Mouse (Mus musculus): ENCODE measurements around the gene Gpx5.
A peak's percentile ranks its signal among the peaks of the same experiment; 100 is the strongest.

Gpx5 gene

DNA sequence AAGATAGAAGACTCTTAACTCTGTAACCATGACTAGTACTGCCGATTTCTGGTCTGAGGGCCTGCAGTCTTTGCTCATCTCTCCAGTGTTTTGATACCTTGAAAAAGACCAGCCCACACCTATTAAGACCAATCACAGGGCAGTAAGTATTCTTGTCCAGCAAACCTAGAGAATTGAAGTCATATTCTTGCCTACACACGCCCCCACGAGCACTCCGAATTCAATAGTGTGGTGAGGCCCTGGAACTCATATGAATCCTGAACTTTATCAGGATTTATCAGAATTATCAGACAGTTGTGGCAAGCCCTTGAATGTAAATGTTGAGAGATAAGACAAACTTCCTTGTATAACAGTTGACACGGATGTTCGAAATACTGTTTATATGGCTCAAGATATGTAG is at the start of gene Gpx5:
Gpx5 (minus strand) TSS at position 101 of the 400 bp plus-strand sequence.
- no peak for DNase-seq

DNA sequence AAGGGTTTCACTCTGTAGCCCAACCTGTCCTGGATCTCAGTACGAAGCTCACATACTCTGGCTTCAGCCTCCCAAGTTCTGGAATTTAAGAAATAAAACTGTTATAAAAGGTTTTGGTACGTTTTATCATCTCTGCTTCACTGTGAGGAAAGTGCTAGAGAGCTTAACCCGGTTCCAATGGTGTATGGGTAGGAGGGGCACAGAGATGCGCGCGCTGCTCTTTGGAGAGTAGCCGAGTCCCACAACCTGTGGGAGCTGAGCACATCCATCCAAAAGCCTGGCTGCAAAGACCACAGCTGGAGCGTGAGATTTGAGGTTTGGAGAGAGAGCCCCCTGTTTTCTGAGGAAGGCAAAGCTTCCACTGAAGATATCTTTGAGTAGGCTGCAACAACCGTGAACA is 34.9 kb upstream of the Gpx5 start:
- DNase-seq = no peak

DNA sequence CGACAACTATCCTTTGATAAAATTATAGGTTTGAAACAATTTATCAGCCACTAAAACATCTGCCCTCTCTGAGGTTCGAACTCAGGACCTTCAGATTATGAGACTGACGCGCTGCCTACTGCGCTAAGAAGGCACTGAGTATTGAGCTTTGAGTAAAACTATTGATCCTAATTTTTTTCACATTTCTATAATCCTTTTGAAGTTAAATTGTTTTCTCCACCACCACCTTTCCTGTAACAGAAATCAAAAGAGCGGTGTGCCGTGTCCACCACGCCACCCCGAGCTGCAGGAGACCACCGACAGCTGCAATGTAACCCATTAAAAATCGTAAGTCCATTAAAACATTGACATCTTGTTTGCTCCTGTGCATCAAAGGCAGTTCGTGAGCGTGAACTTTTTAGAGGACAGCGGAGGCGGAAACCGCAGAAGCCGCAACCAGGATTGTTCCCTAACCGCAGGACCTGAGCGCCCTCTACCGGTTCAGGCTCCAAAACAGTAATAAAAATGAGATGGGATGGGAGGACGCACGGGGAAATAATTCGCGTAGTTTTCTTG is 34.2 kb upstream of the Gpx5 start:
- DNase-seq = peak; percentile 51

DNA sequence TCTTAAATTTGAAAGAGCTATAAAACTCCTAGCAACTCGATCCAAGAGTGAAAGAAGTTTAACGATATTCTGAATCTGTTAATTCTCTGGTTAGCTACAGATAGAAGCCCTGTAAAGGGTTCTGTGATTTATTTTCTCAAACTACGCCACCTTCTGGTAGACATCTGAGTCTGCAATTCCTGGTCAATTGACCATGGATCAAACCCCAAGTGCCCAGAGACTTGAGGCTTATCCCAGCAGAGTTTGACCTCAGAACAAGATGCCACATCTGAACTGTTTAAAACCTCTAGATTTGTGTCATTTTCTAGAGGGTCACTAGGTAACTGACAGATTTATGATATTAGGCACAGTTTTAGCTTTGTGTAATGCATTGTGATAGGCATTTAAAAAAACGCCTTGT is 33.7 kb upstream of the Gpx5 start:
- no peak for DNase-seq

DNA sequence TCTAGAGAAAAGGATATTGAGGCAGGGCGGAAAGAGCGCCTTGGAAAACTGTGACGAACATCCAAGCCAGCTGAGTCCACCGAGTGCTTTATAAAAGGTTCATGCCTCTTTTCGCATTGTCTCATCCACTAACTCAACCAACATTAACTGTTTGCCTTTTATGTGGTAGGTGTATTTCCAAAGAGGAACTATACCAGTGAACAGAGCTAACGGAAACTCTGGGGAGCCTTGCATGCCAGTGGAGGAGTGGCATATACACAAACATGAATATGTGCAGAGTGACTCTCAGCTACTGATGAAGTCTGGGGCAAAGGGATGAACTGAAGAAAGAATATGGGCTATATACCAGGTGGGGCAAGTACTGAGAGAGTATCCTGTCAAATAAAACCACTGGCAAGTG is 30.9 kb upstream of the Gpx5 start:
- no peak for DNase-seq

DNA sequence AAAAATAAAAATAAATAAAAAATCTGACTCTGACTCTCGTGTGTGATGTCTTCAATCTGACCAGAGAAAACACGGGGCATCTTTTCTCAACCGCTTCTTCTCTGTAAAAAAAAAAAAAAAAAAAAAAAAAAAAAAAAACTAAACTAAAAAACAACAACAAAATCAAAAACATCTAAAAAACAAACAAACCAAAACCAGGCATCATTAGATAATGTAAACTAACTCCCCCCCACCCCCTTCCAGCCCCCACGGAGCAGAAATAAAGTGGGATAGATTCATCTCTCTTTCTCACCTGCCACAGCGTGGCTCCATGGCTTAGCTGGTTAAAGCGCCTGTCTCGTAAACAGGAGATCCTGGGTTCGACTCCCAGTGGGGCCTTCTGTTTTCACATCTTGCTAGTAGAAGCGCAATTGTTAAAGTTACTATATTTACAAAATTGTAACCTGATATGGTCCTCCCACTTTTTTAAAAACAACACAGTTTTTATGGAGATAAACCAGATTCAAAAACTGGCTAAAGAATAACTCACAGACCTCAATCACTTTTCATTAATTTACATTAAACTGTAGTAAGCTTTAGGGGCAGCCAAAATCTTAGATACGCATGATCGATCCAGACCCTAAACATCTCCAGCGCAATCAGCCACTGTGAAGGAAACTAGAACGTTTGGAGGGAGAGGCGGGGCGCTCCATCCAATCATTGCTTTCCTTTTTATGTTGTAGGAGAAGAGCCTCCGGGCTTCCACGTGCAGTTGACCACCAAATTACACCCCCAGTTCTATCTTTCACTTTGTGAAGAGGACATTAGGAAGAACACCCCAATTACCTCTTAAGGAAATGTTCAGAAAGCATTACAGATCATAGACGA is 30.2 kb upstream of the Gpx5 start:
- DNase-seq = peak; percentile 44

DNA sequence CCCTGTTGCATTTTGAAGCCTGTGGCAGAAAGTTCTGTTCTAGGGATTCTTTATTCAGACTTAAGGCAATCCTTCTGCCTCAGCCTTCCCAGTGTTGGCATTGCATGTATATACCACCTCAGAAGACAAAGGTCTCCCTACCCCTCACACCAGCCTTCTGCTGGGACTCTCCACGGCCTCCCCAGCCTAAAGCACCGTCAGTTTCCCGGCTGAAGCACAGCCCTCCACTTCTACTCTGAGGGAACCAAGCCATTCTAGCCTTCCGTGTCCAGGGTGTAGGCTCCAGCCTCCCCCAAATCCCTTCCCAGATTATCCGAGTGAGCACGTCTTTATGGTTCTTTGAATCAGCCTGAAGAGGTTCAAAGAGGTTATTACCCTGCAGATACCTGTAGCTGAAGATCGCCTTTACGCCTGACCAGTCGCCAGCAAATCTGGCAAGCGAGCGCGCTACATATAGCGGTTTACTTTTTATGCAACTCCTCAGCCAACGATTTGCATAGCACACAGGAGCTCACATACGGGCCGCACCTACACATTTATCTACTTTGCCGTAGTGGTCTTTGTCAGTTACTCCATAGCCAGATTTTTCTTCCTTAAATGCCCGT is 29.5 kb upstream of the Gpx5 start:
- no peak for DNase-seq

DNA sequence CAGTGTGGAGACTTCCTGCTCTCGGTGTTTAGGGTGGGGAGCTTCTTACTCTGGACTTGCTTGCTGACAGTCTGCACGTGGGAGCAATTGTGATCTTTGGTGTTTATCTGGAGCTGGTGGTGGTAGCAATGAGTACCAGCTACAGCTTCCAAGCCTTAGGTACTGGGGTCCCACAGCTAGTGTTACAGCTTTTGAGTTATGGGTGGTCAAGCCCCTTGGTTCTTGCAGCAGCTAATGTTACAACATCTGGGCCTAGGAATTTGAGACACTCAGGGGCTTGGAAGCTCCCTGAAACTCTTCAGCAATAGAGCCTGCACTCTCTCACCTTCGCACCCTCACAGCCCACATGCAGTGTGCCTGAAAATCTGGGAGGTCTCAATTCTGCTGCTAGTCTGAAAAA is 27.7 kb upstream of the Gpx5 start:
- DNase-seq = no peak

DNA sequence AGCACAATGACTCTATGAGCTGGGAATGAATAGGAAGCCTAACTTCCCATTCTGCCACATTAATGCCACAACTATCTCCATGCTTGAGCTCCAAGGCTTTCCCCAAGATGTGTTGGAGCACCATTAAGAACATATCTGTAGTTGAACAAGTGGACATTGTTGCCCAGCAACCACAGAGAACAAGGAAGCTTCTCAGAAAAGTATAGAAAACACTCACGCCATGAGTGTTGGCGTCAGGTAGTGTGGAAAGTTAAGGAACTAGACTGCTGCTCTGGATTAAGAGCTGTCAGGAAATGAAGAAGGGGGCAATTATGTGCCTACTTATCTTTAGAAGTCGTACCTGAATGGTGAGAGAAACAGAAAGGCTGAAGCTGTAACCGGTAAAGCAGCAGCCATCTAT is 21.4 kb upstream of the Gpx5 start:
- no peak for DNase-seq

DNA sequence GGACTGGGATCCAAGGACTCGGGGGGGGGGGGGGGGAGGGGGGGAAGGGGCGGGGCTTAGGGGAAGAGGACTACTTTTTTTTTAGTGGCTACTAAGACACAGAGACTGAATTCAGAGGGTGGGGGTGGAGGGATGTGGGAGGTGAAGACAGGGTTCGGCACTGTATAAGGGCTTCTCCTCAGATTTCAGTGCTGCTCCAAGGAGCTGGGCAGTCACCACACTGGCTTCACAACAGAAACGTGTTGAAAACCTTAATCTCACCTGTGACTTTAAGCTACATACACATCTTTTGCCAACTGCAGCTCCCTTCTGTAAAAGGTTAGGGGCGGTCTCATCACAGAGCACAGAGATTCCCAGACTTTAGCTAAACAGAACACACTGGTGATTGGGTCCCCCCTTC is 20.3 kb upstream of the Gpx5 start:
- DNase-seq = no peak

DNA sequence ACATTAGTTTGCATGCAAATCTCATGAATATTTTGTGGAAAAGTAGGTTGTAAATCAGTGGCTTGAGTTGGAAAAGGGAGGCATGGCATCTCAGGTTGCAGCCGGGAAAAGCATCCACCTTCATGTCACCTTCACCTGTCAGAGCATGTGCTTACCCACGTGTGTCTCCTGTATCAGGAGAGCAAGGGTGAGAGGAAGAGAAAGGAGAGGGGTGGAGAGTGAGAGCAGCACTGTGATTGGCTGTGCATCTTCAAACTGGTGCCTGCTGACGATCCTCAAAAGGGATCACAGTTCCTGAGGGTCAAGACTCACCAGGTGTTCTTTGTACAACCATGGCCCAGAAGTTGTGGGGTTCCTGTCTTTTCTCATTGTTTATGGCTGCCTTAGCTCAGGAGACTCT is 19.4 kb upstream of the Gpx5 start, which contains the start of gene Gpx6:
Gpx6 (plus strand) TSS at position 200 of the 400 bp plus-strand sequence.
- no peak for DNase-seq

DNA sequence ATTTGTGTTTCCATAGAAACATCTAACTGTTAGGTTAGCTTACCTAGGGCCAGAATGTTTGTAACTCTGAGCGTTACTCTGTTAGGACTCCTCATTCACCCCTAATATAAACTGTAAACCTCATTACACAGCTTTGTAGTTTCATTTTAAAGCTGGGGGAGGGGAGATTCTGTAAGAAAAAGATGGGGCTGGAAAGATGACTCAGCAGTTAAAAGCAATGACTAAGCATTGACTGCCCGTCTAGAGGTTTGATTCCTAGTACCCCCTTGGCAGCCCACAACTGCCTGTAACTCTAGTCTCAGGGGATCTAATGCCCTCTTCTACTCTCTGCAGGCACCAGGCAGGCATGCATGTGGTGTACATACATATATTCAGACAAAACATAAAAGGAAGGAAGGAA is 17.3 kb upstream of the Gpx5 start:
- no peak for DNase-seq

DNA sequence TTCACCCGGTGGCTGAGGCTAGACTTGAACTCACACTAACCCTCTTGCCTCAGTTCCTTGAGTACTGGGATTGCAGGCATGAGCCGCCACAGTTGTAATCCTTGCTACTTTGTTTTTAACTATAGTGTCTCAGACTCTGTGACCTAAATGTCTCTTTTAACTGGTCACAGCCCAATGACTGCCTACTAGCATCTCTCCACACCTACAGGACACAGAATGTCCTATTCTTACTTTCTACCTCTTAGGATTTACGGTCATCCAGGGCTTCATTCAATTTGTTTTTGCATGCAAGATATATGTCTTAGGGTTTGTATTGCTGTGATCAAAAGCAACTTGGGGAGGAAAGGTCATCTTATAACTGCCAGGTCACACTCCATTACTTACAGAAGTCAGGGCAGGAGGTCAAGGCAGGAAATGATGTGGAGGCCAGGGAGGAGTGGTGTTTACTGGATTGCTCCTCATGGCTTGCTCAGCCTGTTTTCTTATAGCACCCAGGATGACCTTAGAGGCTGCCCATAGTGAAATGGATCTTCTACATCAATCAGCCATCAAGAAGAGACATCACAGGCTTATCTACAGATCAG is 12.0 kb upstream of the Gpx5 start:
- DNase-seq = no peak

DNA sequence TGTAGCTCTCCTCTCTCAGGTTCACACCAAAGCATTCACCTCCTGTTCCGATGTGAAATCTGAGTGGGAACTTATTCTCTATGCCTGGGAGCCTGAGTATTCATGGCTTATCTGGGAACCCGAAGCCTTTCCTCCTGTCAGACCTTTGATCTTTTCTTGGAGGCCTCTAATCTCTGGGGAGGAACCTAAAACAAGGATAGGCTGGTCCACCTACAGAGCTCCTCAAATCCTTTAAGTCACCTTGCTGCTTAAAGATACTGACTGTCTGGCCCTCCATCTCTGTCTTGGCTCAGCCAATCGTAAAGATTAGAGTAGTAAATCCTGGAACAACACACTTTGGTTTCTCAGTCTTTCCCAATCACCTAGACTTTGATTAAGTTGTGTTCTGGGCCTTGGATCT is 6.0 kb upstream of the Gpx5 start:
- DNase-seq = no peak

DNA sequence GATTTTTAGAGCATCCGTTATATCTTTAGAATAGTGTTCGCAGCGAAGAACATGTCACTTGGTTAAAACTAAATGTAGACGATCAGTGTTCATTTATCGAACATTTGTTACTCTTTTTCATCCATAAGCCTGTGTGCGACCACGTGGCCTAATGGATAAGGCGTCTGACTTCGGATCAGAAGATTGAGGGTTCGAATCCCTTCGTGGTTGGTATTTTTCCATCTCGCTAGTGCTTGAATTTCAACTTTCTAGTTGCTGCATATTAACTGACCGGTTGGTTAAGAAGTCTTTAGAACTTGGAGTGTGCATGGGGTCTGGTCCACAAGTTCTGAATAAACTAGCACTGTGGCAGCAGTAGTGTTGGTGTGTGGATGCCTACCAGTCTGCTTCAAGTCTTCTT is 13.0 kb downstream of the Gpx5 start:
- DNase-seq = peak; percentile 77

DNA sequence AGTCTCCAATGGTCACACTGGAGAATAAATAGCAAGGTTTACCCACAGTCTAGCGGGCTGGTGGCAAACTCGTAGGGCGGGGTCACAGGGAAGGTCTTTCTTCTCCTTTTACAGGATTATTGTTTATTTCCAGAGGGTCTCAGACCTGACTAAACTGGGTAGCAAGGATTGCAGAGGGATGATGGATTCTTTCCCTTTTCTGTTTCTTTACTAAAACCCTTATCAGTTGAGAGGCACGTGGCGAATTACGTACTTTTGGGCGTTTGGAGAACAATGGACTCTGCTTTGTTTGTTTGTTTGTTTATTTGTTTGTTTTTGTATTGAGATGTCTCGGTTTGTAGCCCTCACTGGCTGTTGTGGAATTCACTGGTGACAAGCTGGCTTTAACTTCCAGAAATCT is 13.5 kb downstream of the Gpx5 start:
- no peak for DNase-seq

DNA sequence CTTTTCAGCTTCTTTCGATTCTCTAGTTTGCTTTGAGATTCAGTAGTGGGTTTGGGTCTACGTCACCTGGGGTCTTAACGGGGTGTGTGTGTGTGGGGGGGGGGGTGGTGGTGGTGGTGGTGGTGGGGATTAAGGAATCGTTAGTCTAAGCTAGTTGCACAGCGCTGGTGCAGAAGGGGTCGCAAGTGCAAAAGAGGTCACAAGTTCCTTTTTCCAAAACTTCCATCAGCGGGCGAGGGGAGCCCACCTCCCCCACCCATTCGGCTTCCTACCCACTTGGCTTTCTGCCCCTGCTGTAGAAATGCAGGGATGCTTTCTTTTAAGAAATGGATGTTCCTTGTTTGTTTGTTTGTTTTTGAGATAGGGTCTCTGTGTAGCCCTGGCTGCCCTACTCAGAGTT is 16.0 kb downstream of the Gpx5 start:
- DNase-seq = no peak

DNA sequence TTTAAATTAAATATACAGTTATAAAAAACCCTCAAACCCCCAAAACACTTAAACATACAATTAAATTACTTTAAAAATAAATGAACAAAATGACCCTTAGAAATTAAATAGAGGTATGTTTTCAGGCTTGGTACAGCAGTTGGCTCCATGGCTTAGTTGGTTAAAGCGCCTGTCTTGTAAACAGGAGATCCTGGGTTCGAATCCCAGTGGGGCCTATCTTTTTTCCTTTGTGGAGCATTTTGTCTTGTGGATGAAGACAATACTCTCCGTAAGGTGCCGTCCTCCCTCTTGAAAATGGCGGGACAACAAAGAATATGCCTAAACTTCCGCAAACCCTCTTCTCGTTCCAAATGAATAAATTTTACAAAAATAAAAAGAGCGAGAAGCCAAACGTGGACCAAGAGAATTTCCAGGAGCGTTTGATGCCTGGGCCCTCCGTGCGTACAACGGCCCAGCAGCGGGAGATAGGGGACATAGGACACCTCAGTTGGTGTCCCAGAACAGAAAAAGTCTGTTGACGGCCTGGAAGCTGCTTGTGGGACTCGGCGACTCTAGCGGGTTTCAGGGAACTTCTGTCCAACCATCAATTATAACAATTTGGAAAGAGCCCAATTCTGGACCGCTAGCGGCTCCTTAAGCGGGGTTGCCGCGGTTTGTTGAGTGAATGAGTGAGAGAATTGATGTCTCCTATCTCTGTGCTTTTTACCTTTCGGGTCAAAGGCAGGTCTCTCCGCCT is 16.5 kb downstream of the Gpx5 start:
- peak; percentile 82 for DNase-seq

DNA sequence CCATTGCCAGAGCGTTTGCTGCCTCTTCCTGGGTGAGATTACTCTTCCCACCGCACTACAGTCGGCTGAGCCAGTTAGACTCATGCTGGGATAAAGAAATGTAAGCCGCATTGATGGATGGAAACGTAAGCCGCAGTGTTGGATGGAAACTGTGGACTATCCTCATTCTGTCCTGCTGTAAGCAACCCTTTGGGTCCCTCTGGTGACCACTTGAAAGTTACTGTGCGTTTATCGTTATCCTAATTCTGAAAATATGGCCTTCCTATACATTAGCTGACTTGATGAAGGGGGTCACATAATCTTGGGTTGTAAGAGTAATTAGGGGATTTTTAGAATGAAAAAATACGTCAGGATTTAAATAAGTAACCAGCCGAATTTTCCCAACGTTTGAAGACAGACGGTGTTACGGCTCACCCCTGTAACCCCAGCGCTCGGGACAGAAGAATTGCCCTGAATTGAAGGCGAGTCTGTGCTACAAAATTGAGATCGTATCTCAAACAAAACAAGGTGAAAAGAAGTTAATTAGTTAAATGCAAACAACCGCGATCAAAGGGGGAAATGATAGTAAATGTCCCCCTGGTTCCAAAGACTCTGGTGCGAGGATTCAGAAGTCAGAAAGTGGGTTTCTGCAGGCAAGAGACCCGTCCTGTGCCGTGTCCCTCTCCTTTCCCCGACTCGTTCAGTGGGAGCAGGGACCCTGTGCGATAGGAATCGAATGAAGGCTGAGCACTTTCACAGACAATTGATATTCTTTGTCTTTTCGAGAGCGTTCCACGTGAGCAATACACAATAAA is 17.3 kb downstream of the Gpx5 start:
- no peak for DNase-seq

DNA sequence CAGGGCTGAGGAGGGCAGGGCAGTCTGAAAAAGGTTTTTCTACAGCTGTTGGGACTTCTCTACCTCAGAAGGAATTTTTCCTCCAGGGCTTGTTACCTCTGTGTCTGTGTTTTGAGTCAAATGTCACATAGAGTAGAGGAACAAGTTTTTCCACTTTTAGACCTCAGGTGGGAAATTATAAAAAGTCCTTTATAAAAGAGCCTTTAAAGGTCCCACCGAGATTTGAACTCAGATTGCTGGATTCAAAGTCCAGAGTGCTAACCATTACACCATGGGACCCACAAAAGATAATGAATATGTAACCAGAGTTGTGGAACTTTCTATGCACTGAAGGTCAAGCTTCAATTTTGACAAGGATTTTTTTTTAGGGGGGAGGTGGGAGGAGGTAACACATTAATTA is 24.3 kb downstream of the Gpx5 start:
- no peak for DNase-seq

DNA sequence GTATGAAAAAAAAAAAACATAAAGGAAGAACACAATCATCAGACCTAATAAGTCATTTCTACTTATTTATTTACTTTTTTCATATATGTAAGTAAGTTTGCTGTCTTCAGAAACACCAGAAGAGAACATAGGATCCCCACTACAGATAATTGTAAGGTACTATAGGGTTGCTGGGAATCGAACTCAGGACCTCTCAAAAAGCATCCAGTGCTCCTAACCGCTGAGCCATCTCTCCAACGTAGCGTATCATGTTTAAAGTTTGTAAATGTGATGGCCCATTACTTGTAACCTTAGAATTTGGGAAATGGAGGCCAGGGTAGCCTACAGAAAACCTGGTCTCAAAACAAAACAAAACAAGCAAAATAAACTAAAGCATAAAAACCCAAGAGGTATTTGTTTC is 25.0 kb downstream of the Gpx5 start:
- no peak for DNase-seq

DNA sequence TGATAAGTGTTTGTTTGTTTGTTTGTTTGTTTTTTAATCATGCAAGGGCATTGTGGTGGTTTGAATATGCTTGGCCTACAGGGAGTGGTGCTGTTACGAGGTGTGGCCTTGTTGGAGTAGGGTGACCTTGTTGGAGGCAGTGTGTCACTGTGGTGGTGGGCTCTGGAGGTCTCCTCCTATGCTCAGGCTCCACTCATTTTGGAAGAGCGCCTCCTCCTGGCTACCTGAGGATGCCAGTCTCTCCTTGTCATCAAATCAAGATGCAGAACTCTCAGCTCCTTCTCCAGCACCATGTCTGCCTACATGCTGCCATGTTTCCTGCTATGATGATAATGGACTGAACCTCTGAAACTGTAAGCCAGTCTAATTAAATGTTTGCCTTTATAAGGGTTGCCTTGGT is 26.8 kb downstream of the Gpx5 start:
- DNase-seq = no peak
